In genomic region chr10:8297214-8297613, GRCm38 (mm10) we compare ENCODE assay signal across 18 mouse cellular contexts.
DNase-seq lines count a peak whose midpoint lies in the region; ATAC-seq and TF ChIP-seq lines count a peak whose summit lies in the region.
"Had no signal": no experiment of that assay in that cellular context is flagged by ENCODE, and none has a peak within 500 bp of the region (broad histone marks: within the 10 kb centered on the region; RNA-seq: fewer than 3 reads in every experiment).

No protein-coding gene starts in this region.

- no peak overlapping the region for H3K9ac ChIP-seq in lung, postnatal 0 days (replicated peaks; ENCODE audit: low read depth)
- no peak overlapping the region for H3K9ac ChIP-seq in forebrain, embryonic 15.5 days (replicated peaks)
- H3K9ac ChIP-seq: forebrain, postnatal 0 days; kidney, embryonic 15.5 days; limb, embryonic 12.5 days had no signal

- no peak for TF ChIP-seq CTCF in lung, postnatal 0 days (IDR thresholded peaks at IDR 0.05)
- TF ChIP-seq CTCF in left cerebral cortex, adult 2 months (IDR thresholded peaks at IDR 0.05), result no peak

- no peak overlapping the region for H3K27ac ChIP-seq in lung, postnatal 0 days (ENCODE audit: low read length)
- no peak overlapping the region for H3K27ac ChIP-seq in forebrain, embryonic 15.5 days (replicated peaks)
- no peak overlapping the region for H3K27ac ChIP-seq in left cerebral cortex, adult 2 months
- H3K27ac ChIP-seq: heart, embryonic 10.5 days; kidney, embryonic 15.5 days; limb, embryonic 12.5 days had no signal

- ATAC-seq in lung, postnatal 0 days, result peak; percentile 91
- ATAC-seq in forebrain, embryonic 15.5 days (replicated peaks), result no peak
- ATAC-seq: forebrain, postnatal 0 days had no signal

- TF ChIP-seq EP300 in lung, postnatal 0 days (IDR thresholded peaks at IDR 0.05), result peak; percentile 57

- H3K36me3 ChIP-seq in lung, postnatal 0 days (ENCODE audit: insufficient read depth, low read length), result no peaks in the 10 kb centered on the region
- H3K36me3 ChIP-seq in forebrain, embryonic 15.5 days, result no peaks in the 10 kb centered on the region
- H3K36me3 ChIP-seq: G1E; heart, embryonic 10.5 days; kidney, embryonic 15.5 days; limb, embryonic 12.5 days had no signal

- WGBS in lung, postnatal 0 days, result 42% methylated on average over 2 of the region's 2 CpGs
- 13% methylated on average over 2 of the region's 2 CpGs for WGBS in forebrain, embryonic 15.5 days

- H3K4me1 ChIP-seq in lung, postnatal 0 days (ENCODE audit: insufficient read depth, low read depth, low read length), result no peaks in the 10 kb centered on the region
- H3K4me1 ChIP-seq in forebrain, embryonic 15.5 days, result no peaks in the 10 kb centered on the region

- H3K27me3 ChIP-seq in lung, postnatal 0 days (replicated peaks; ENCODE audit: insufficient read depth, low read length), result no peaks in the 10 kb centered on the region
- no peaks in the 10 kb centered on the region for H3K27me3 ChIP-seq in forebrain, embryonic 15.5 days
- H3K27me3 ChIP-seq: kidney, embryonic 15.5 days; limb, embryonic 12.5 days had no signal

- peak; percentile 53 for DNase-seq in heart, adult 11 months
- no peak for DNase-seq in heart, postnatal 10 days
- peak; percentile 95 for DNase-seq in R1 (ENCODE audit: low read depth, low spot score)
- peak; percentile 17 for DNase-seq in embryo, embryonic 9.5 days (ENCODE audit: extremely low spot score)
- DNase-seq in lung, postnatal 0 days (ENCODE audit: low spot score), result peak; percentile 83
- no peak for DNase-seq in left cerebral cortex, adult 2 months (ENCODE audit: extremely low spot score in 1 of 2, low spot score in 2 of 2)
- no peak for DNase-seq in kidney, postnatal 4 days
- DNase-seq: adrenal gland, postnatal 14 days; B cell, adult 2 months; forebrain, postnatal 0 days; gastrocnemius, postnatal 10 days; heart, postnatal 4 days; thymus, postnatal 4 days had no signal

- intact Hi-C loops in heart, postnatal 10 days (cut with DNase I), result no loop called here
- intact Hi-C loops in left cerebral cortex, adult 2 months (cut with DNase I), result no loop called here

- no peak overlapping the region for H3K4me2 ChIP-seq in lung, postnatal 0 days (replicated peaks; ENCODE audit: low read depth, low read length)
- no peak overlapping the region for H3K4me2 ChIP-seq in forebrain, embryonic 15.5 days (replicated peaks)
- H3K4me2 ChIP-seq: kidney, embryonic 15.5 days; limb, embryonic 12.5 days had no signal

- no peak overlapping the region for H3K4me3 ChIP-seq in lung, postnatal 0 days (ENCODE audit: low read depth, low read length)
- H3K4me3 ChIP-seq in forebrain, embryonic 15.5 days, result no peak overlapping the region
- no peak overlapping the region for H3K4me3 ChIP-seq in left cerebral cortex, adult 2 months
- H3K4me3 ChIP-seq: heart, embryonic 10.5 days; kidney, embryonic 15.5 days; limb, embryonic 12.5 days had no signal

- no peaks in the 10 kb centered on the region for H3K9me3 ChIP-seq in lung, postnatal 0 days (ENCODE audit: low read length)
- no peaks in the 10 kb centered on the region for H3K9me3 ChIP-seq in forebrain, embryonic 15.5 days
- H3K9me3 ChIP-seq: G1E; heart, embryonic 10.5 days; kidney, embryonic 15.5 days; limb, embryonic 12.5 days had no signal

Comparison
In these comparisons a context has a peak if more than half of its experiments do, and no peak if none do; other contexts are left out.
1. DNase-seq: peak in heart, adult 11 months (single experiment), R1 (single experiment), embryo, embryonic 9.5 days (single experiment) and lung, postnatal 0 days (single experiment); none in heart, postnatal 10 days (0 of 2), left cerebral cortex, adult 2 months (0 of 2) and kidney, postnatal 4 days (0 of 2).